Mouse (Mus musculus) forebrain, embryonic 11.5 days (tissue): ENCODE measurements around the gene Bbs12. TPM values are rescaled to one million over a fixed set of nuclear protein-coding genes. Genes with fewer than 3 reads are reported as not detected.

ENCODE experiments used
- ATAC-seq: fragments of 200-750 bp; cut with Nextera tagmentation; replicated peaks from 2 replicates; pipeline ENCODE4 v1.8.0; 2017; ENCODE audit warnings: moderate TSS enrichment; ENCODE audit not compliant: low FRiP score
- DNase-seq: peaks from one replicate; pipeline ENCODE4 v3.0.0-alpha.2; 2017; ENCODE audit warnings: low spot score
- H3K27ac ChIP-seq: fragments of 300-500 bp; sonication (generic); 2 replicates; pipeline ENCODE4 v1.5.1; 2014; ENCODE audit warnings: low read depth, low read length
- H3K27me3 ChIP-seq: fragments of 300-500 bp; sonication (generic); 2 replicates; pipeline ENCODE4 v1.6.1; 2014; ENCODE audit warnings: mild to moderate bottlenecking, low read length, mixed read lengths; ENCODE audit not compliant: control insufficient read depth, insufficient read depth
- H3K36me3 ChIP-seq: fragments of 300-500 bp; sonication (generic); 2 replicates; pipeline ENCODE4 v1.6.1; 2014; ENCODE audit warnings: mild to moderate bottlenecking, low read length, moderate library complexity, mixed read lengths; ENCODE audit not compliant: control insufficient read depth, insufficient read depth
- H3K4me1 ChIP-seq: fragments of 300-500 bp; sonication (generic); replicated peaks from 2 replicates; pipeline ENCODE4 v1.6.1; 2014; ENCODE audit warnings: low read length, mixed read lengths; ENCODE audit not compliant: control insufficient read depth, insufficient read depth
- H3K4me2 ChIP-seq: fragments of 300-500 bp; sonication (generic); 2 replicates; pipeline ENCODE4 v1.6.1; 2014; ENCODE audit warnings: low read depth, mild to moderate bottlenecking, low read length, moderate library complexity, mixed read lengths; ENCODE audit not compliant: severe bottlenecking
- H3K4me3 ChIP-seq: fragments of 300-500 bp; sonication (generic); 2 replicates; pipeline ENCODE4 v1.5.1; 2014; ENCODE audit warnings: low read depth, low read length
- H3K9ac ChIP-seq: fragments of 300-500 bp; sonication (generic); 2 replicates; pipeline ENCODE4 v1.6.1; 2014; ENCODE audit warnings: low read length
- H3K9me3 ChIP-seq: fragments of 300-500 bp; sonication (generic); 2 replicates; pipeline ENCODE4 v1.6.1; 2016; ENCODE audit warnings: low read length, mixed read lengths; ENCODE audit not compliant: control insufficient read depth
- WGBS: fragments of 180-500 bp; shearing (Covaris S2); extraction: QIAGEN DNeasy Blood & Tissue Kit; methylation state at CpG from one replicate; pipeline ENCODE4 v1.1.7; 2014; 5-methylcytosine and 5-hydroxymethylcytosine counted together
- polyA plus RNA-seq: library from polyadenylated mRNA; unstranded; fragments of >200 nt; fragmentation: Nextera tagmentation; extraction: Ambion mirVana; gene quantifications from 2 replicates; pipeline ENCODE4 v1.2.1, GENCODE M21; 2014

The Bbs12 gene
- polyA plus RNA-seq, 1 experiment from 2014 or later, result 8.8 TPM

- WGBS, result 85% methylated on average over 4 of the region's 4 CpGs
Observed at GRCm38 (mm10) chr3:37283234-37283633, 29.1 kb upstream of the Bbs12 start.

GRCm38 (mm10) chr3:37289237-37289636 lies 23.1 kb upstream of the Bbs12 start:
- no peaks in the 10 kb centered on the region for H3K36me3 ChIP-seq
- no peak for ATAC-seq
- 92% methylated on average over 2 of the region's 2 CpGs for WGBS

More at GRCm38 (mm10) chr3:37283234-37283633, 29.1 kb upstream of the Bbs12 start:
- ATAC-seq, result no peak
- Histone ChIP-seq H3K4me3 (no peak overlapping the region), H3K9ac (no peak overlapping the region), H3K4me2 (no peak overlapping the region), H3K27ac (no peak overlapping the region), H3K27me3 (no peaks in the 10 kb centered on the region), H3K9me3 (no peaks in the 10 kb centered on the region), H3K36me3 (no peaks in the 10 kb centered on the region), H3K4me1 (no peaks in the 10 kb centered on the region)
- DNase-seq, result no peak

GRCm38 (mm10) chr3:37290881-37291541 lies 21.3 kb upstream of the Bbs12 start:
- Histone ChIP-seq H3K9ac (no peak overlapping the region), H3K27me3 (no peaks in the 10 kb centered on the region), H3K4me2 (no peak overlapping the region), H3K36me3 (no peaks in the 10 kb centered on the region), H3K9me3 (no peaks in the 10 kb centered on the region), H3K4me1 (no peaks in the 10 kb centered on the region), H3K27ac (no peak overlapping the region), H3K4me3 (no peak overlapping the region)
- WGBS, result 71% methylated on average over 7 of the region's 7 CpGs
- ATAC-seq, result no peak
- no peak for DNase-seq

More at GRCm38 (mm10) chr3:37289237-37289636, 23.1 kb upstream of the Bbs12 start:
- no peak overlapping the region for H3K9ac ChIP-seq
- H3K27ac ChIP-seq, result no peak overlapping the region
- H3K4me3 ChIP-seq, result no peak overlapping the region
- H3K4me1 ChIP-seq, result no peaks in the 10 kb centered on the region
- no peaks in the 10 kb centered on the region for H3K9me3 ChIP-seq
- H3K4me2 ChIP-seq, result no peak overlapping the region
- no peaks in the 10 kb centered on the region for H3K27me3 ChIP-seq
- DNase-seq, result no peak

- no peak overlapping the region for H3K9ac ChIP-seq
- DNase-seq (no peak), ATAC-seq (no peak)
- WGBS, result 86% methylated on average over 2 of the region's 2 CpGs
- no peak overlapping the region for H3K4me3 ChIP-seq
- no peak overlapping the region for H3K27ac ChIP-seq
- H3K9me3 ChIP-seq, result no peaks in the 10 kb centered on the region
- H3K27me3 ChIP-seq, result no peaks in the 10 kb centered on the region
- H3K36me3 ChIP-seq, result no peaks in the 10 kb centered on the region
- no peak overlapping the region for H3K4me2 ChIP-seq
- no peaks in the 10 kb centered on the region for H3K4me1 ChIP-seq
Observed at GRCm38 (mm10) chr3:37291929-37292328, 20.4 kb upstream of the Bbs12 start.

GRCm38 (mm10) chr3:37292654-37293053 lies 19.7 kb upstream of the Bbs12 start:
- H3K4me3 ChIP-seq, result no peak overlapping the region
- ATAC-seq (no peak), DNase-seq (no peak)
- H3K9ac ChIP-seq, result no peak overlapping the region
- H3K4me1 ChIP-seq, result no peaks in the 10 kb centered on the region
- no peaks in the 10 kb centered on the region for H3K9me3 ChIP-seq
- 78% methylated on average over 2 of the region's 2 CpGs for WGBS
- H3K36me3 ChIP-seq, result no peaks in the 10 kb centered on the region
- no peak overlapping the region for H3K4me2 ChIP-seq
- H3K27me3 ChIP-seq, result no peaks in the 10 kb centered on the region
- no peak overlapping the region for H3K27ac ChIP-seq

- DNase-seq, result no peak
- no peaks in the 10 kb centered on the region for H3K9me3 ChIP-seq
- 85% methylated on average over 3 of the region's 3 CpGs for WGBS
- no peak overlapping the region for H3K27ac ChIP-seq
- no peaks in the 10 kb centered on the region for H3K4me1 ChIP-seq
- H3K4me3 ChIP-seq, result no peak overlapping the region
- ATAC-seq, result no peak
- no peak overlapping the region for H3K4me2 ChIP-seq
- no peaks in the 10 kb centered on the region for H3K36me3 ChIP-seq
- no peaks in the 10 kb centered on the region for H3K27me3 ChIP-seq
- H3K9ac ChIP-seq, result no peak overlapping the region
Observed at GRCm38 (mm10) chr3:37299470-37299869, 12.9 kb upstream of the Bbs12 start.

- Histone ChIP-seq H3K4me3 (no peak overlapping the region), H3K4me1 (no peaks in the 10 kb centered on the region), H3K9me3 (no peaks in the 10 kb centered on the region), H3K27ac (no peak overlapping the region), H3K9ac (no peak overlapping the region), H3K4me2 (no peak overlapping the region), H3K36me3 (no peaks in the 10 kb centered on the region), H3K27me3 (no peaks in the 10 kb centered on the region)
- DNase-seq (peak; percentile 78), ATAC-seq (no peak)
- 39% methylated on average over 12 of the region's 12 CpGs for WGBS
Observed at GRCm38 (mm10) chr3:37302685-37303084, 9.7 kb upstream of the Bbs12 start.

GRCm38 (mm10) chr3:37303392-37304139 lies 8.8 kb upstream of the Bbs12 start:
- no peaks in the 10 kb centered on the region for H3K4me1 ChIP-seq
- no peaks in the 10 kb centered on the region for H3K36me3 ChIP-seq
- H3K27ac ChIP-seq, result no peak overlapping the region
- H3K27me3 ChIP-seq, result no peaks in the 10 kb centered on the region
- no peak overlapping the region for H3K4me2 ChIP-seq
- ATAC-seq, result no peak
- WGBS, result 78% methylated on average over 8 of the region's 8 CpGs
- H3K9ac ChIP-seq, result no peak overlapping the region
- no peak overlapping the region for H3K4me3 ChIP-seq
- no peak for DNase-seq
- no peaks in the 10 kb centered on the region for H3K9me3 ChIP-seq
